Mouse (Mus musculus) midbrain, embryonic 13.5 days (tissue): ENCODE measurements at regions not wholly inside any gene's neighbourhood (a gene's known extent, or its start where the extent isn't known, plus 50 kb on each side); places are given as distances from the start of the nearest gene placed in this dataset.
"Not testable (repeated sequence)": the region's sequence is repeated elsewhere in the genome, so short reads cannot be mapped to it uniquely, and the experiment has no call there.

Experiments used
- ATAC-seq: fragments of 200-750 bp; cut with Nextera tagmentation; 2 replicates; pipeline ENCODE4 v1.8.0; 2017; ENCODE audit warnings: mild to moderate bottlenecking, moderate TSS enrichment, moderate library complexity
- H3K27ac ChIP-seq: fragments of 300-500 bp; sonication (generic); 2 replicates; pipeline ENCODE4 v1.5.1; 2015; ENCODE audit warnings: inconsistent platforms, mild to moderate bottlenecking, moderate library complexity
- H3K27me3 ChIP-seq: fragments of 300-500 bp; sonication (generic); 2 replicates; pipeline ENCODE4 v1.6.1; 2015; ENCODE audit warnings: mild to moderate bottlenecking, inconsistent platforms
- H3K36me3 ChIP-seq: fragments of 300-500 bp; sonication (generic); 2 replicates; pipeline ENCODE4 v1.6.1; 2015; ENCODE audit warnings: mild to moderate bottlenecking, inconsistent platforms
- H3K4me1 ChIP-seq: fragments of 300-500 bp; sonication (generic); replicated peaks from 2 replicates; pipeline ENCODE4 v1.6.1; 2015; ENCODE audit warnings: inconsistent platforms
- H3K4me2 ChIP-seq: fragments of 300-500 bp; sonication (generic); replicated peaks from 2 replicates; pipeline ENCODE4 v1.6.1; 2015; ENCODE audit warnings: moderate library complexity, mild to moderate bottlenecking, inconsistent platforms
- H3K4me3 ChIP-seq: fragments of 300-500 bp; sonication (generic); replicated peaks from 2 replicates; pipeline ENCODE4 v1.5.1; 2015; ENCODE audit warnings: mild to moderate bottlenecking, inconsistent platforms
- H3K9ac ChIP-seq: fragments of 300-500 bp; sonication (generic); replicated peaks from 2 replicates; pipeline ENCODE4 v1.6.1; 2015; ENCODE audit warnings: mild to moderate bottlenecking, inconsistent platforms
- H3K9me3 ChIP-seq: fragments of 300-500 bp; sonication (generic); 2 replicates; pipeline ENCODE4 v1.6.1; 2016; ENCODE audit warnings: mild to moderate bottlenecking, inconsistent platforms
- WGBS: fragments of 180-500 bp; shearing (Covaris S2); methylation state at CpG from one replicate; pipeline ENCODE4 v1.1.7; 2015; 5-methylcytosine and 5-hydroxymethylcytosine counted together

DNA sequence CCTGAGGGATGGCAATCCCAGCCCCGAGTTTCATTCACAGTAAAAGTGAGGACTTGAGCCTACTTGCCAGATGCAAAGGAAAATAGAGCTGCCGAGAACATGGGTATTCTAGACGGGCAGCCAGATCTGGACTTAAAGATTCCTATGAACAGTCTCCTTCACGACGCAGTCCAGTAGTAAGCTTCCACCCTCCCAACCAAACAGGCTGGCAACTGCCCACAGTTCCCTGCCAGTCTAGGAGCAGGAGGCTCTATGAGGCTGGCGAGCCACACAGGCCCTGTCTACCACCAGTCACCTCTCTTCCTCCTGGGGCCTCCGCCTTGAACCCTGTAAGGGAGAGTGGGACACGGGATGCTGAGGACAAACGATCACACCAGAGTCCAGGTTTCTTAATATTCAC, 153.5 kb upstream of the Snrpn start:
- Histone ChIP-seq H3K9me3 (peaks cover 7% of the 10 kb centered on the region; the same call in 1 of the 2 replicates), H3K4me1 (no peaks in the 10 kb centered on the region), H3K4me2 (no peak overlapping the region), H3K27me3 (no peaks in the 10 kb centered on the region), H3K9ac (no peak overlapping the region), H3K36me3 (no peaks in the 10 kb centered on the region), H3K27ac (no peak overlapping the region), H3K4me3 (no peak overlapping the region)
- ATAC-seq = no peak
- 90% methylated on average over 9 of the region's 9 CpGs for whole genome bisulfite sequencing

DNA sequence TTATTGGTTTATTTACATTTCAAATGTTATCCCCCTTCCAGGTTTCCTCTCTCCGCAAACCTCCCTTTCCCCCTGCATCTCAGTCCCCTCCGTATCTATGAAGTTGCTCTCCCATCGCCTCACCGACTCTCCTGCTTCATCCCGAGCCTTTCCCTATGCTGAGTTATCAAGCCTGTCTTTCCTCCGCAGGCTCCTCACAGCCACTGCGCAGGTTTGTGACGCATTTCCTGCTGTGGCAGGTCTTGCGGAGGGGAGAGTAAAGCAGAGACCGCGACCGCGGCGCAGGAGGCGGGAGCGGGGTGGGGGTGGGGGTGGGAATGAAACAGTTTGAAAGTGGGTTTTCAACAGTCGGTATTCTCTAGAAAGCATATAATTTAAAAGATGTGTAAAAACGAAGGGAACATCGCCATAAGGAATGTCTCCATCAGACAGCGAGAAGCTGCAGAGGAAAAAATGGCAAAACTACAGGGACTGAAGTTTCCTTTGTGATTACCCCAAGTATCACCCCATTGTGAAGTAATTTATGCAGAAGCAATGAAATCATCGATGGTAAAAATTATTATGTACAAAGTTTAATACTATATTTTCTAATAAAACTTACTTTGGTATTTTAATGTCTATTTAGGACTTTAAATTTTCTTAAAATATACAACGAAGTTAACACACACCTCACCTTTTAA, 104.3 kb upstream of the Snrpn start:
- WGBS = 18% methylated on average over 22 of the region's 22 CpGs
- Histone ChIP-seq H3K4me2 (peak overlapping the region; percentile 42; the same call in 1 of the 2 replicates), H3K9ac (0 out of 2 replicates have a peak overlapping the region, but pooled peaks have one; percentile 39), H3K27ac (peak overlapping the region; percentile 53; the same call in 1 of the 2 replicates), H3K4me3 (peak overlapping the region; percentile 45)
- H3K27me3 ChIP-seq, H3K9me3 ChIP-seq, H3K36me3 ChIP-seq, H3K4me1 ChIP-seq: not testable (repeated sequence)
- ATAC-seq = peak; percentile 99

GRCm38 (mm10) chr7:60243746-60244145, 103.7 kb upstream of the Snrpn start:
- not testable (repeated sequence) for H3K27ac ChIP-seq, H3K9me3 ChIP-seq, H3K4me1 ChIP-seq, H3K36me3 ChIP-seq, H3K27me3 ChIP-seq
- 0 out of 2 replicates have a peak overlapping the region, but pooled peaks have one; percentile 28 for H3K9ac ChIP-seq
- peak; percentile 82; the same call in 1 of the 2 replicates for ATAC-seq
- WGBS = 26% methylated on average over 11 of the region's 11 CpGs
- H3K4me2 ChIP-seq = peak overlapping the region; percentile 42
- H3K4me3 ChIP-seq = peak overlapping the region; percentile 45

GRCm38 (mm10) chr7:60238595-60239195, 98.7 kb upstream of the Snrpn start:
- not testable (repeated sequence) for H3K36me3 ChIP-seq, H3K4me2 ChIP-seq, H3K4me1 ChIP-seq, H3K9me3 ChIP-seq, H3K27ac ChIP-seq, H3K27me3 ChIP-seq, H3K4me3 ChIP-seq, H3K9ac ChIP-seq
- WGBS = 13% methylated on average over 4 of the region's 4 CpGs
- ATAC-seq = peak; percentile 72; the same call in 1 of the 2 replicates

GRCm38 (mm10) chr7:60216358-60217273, 76.6 kb upstream of the Snrpn start:
- H3K9me3 ChIP-seq, H3K36me3 ChIP-seq, H3K9ac ChIP-seq, H3K27me3 ChIP-seq, H3K4me1 ChIP-seq: not testable (repeated sequence)
- Histone ChIP-seq H3K4me3 (0 out of 2 replicates have a peak overlapping the region, but pooled peaks have one; percentile 11), H3K4me2 (peak overlapping the region; percentile 17), H3K27ac (peak overlapping the region; percentile 74)
- ATAC-seq = peak; percentile 93
- WGBS = 56% methylated on average over 3 of the region's 3 CpGs
